Mouse (Mus musculus): ENCODE measurements at regions not wholly inside any gene's neighbourhood (a gene's known extent, or its start where the extent isn't known, plus 50 kb on each side); places are given as distances from the start of the nearest gene placed in this dataset.

DNA sequence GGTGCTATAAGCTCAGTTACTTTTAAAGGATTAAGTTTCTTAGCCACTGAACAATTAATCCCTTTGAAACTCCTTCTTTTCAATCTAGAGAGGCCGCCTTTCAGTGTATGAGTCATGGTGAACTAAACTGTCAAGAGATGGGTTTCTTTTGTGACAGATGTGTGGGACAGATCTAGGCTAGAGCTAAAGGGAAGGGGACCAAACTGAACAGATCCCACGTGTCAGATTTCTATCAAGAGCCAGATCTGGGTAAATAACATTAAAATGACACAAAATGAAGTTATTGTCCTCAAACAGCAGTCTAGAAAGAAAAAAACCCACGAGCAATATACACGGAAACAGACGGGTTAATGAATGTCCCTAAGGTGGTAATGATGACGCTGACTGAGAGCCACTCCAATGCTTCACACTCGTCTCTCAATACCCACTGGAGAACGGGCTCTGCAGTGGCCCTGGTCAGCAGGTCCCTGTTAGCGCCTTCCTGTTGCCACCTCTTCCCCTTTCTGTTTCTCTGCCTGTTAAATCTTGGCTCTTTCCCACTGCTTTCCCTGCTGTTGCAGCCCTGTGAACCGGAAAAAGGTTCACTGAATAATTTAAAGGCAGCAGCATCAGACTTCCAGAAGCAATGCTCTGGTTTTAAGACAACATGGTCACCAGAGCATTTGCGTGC lies 52.7 kb upstream of the Rab3gap2 start:
- Histone ChIP-seq H3K9me3 (ENCODE audit: low read length) (no peaks in the 10 kb centered on the region), H3K4me3 (ENCODE audit: low read length) (no peak overlapping the region), H3K9ac (replicated peaks; ENCODE audit: low read length) (no peak overlapping the region), H3K4me1 (ENCODE audit: insufficient read depth, low read length) (peaks cover 6% of the 10 kb centered on the region; the same call in 1 of the 2 replicates), H3K27me3 (ENCODE audit: insufficient read depth, low read length) (no peaks in the 10 kb centered on the region), H3K36me3 (ENCODE audit: insufficient read depth, low read length) (no peaks in the 10 kb centered on the region), H3K27ac (ENCODE audit: low read length) (no peak overlapping the region), H3K4me2 (replicated peaks; ENCODE audit: low read depth, low read length) (no peak overlapping the region)
- WGBS, result 44% methylated on average over 11 of the region's 11 CpGs
- ATAC-seq (ENCODE audit: low FRiP score, low TSS enrichment), result no peak

DNA sequence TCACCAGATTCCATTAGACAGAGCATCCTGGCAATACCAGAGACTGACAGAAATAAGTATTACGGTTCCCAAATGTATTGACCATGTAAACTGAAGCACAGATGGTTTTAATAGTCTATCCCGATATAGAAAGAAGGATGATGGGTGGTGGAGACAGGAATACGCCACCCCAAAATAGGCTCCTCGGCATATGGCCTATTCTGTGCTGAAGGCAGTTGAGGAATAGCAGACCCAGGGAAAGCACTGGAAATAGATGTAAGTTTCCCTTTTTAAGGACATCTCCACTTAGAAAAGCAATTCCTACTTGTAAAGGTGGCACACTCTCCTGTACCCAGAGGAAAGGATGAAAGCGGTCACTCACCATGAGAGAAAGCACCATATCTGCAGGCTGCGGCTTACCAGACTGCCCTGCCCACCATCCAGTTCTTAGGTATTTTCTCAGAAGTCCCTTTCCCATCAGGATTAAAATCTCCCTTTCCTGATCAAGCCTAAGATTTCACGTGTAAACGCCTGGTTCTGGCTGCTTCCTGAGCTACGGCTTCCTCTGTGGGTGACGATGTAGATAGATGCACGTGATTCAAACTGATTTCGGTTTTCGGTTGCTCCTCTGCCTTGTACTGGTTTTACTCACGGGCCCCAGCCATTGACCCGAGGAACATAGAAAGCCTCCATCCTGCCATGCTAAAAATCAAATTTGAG lies 53.3 kb upstream of the Rab3gap2 start:
- ATAC-seq (ENCODE audit: low FRiP score, low TSS enrichment), result no peak
- H3K27me3 ChIP-seq (ENCODE audit: insufficient read depth, low read length), result no peaks in the 10 kb centered on the region
- H3K9me3 ChIP-seq (ENCODE audit: low read length), result no peaks in the 10 kb centered on the region
- no peak overlapping the region for H3K4me2 ChIP-seq (replicated peaks; ENCODE audit: low read depth, low read length)
- peaks cover 6% of the 10 kb centered on the region; the same call in 1 of the 2 replicates for H3K4me1 ChIP-seq (ENCODE audit: insufficient read depth, low read length)
- WGBS, result 77% methylated on average over 15 of the region's 15 CpGs
- H3K36me3 ChIP-seq (ENCODE audit: insufficient read depth, low read length), result no peaks in the 10 kb centered on the region
- H3K9ac ChIP-seq (replicated peaks; ENCODE audit: low read length), result no peak overlapping the region
- no peak overlapping the region for H3K27ac ChIP-seq (ENCODE audit: low read length)
- H3K4me3 ChIP-seq (ENCODE audit: low read length), result no peak overlapping the region

DNA sequence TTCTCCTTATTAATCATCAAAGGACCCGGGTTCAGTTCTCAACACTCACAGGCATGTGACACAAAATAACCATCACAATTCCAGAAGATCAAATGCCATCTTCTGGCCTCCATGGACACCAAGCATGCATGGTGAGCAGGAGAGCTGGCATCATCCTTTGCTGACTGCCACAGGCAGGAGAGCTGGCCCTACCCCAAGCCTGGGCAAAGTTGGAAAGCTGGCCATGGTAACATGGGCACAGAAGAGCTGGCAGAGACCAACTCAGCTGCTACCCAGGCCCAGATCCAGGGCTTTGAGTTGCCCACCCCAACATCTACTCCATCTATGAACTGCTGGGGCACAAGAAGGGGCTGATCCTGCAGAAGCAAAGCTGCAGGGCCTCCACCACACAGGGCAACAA lies 59.1 kb upstream of the Rab3gap2 start:
- no peak overlapping the region for H3K4me2 ChIP-seq (replicated peaks; ENCODE audit: low read depth, low read length)
- no peak for ATAC-seq (ENCODE audit: low FRiP score, low TSS enrichment)
- H3K9ac ChIP-seq (replicated peaks; ENCODE audit: low read length), result no peak overlapping the region
- WGBS, result 100% methylated on average over 1 of the region's 1 CpGs
- no peak overlapping the region for H3K27ac ChIP-seq (ENCODE audit: low read length)
- H3K4me1 ChIP-seq (ENCODE audit: insufficient read depth, low read length), result no peaks in the 10 kb centered on the region
- no peaks in the 10 kb centered on the region for H3K36me3 ChIP-seq (ENCODE audit: insufficient read depth, low read length)
- no peaks in the 10 kb centered on the region for H3K9me3 ChIP-seq (ENCODE audit: low read length)
- no peak overlapping the region for H3K4me3 ChIP-seq (ENCODE audit: low read length)
- no peaks in the 10 kb centered on the region for H3K27me3 ChIP-seq (ENCODE audit: insufficient read depth, low read length)

DNA sequence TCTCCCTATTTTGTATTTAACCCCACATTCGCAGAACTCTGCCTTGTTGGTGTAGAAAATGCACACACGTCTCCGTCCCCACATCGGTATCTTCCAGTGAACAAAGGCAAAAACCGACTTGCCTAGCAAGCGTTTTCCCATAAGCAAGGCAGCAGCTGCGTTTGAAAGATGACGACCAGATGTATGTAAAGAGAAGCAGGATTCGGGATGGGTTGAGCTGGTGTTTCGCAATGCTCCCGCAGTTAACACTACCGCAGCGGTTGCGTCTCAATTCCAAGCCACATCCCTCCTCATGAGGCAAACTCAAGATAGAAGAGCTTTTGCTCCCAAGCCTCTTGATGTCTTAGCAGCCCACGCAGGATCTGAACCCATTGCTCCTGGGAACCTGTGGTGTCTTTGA lies 59.9 kb upstream of the Rab3gap2 start:
- Histone ChIP-seq H3K4me2 (replicated peaks; ENCODE audit: low read depth, low read length) (no peak overlapping the region), H3K36me3 (ENCODE audit: insufficient read depth, low read length) (no peaks in the 10 kb centered on the region), H3K9me3 (ENCODE audit: low read length) (no peaks in the 10 kb centered on the region), H3K4me3 (ENCODE audit: low read length) (no peak overlapping the region), H3K9ac (replicated peaks; ENCODE audit: low read length) (no peak overlapping the region), H3K27me3 (ENCODE audit: insufficient read depth, low read length) (no peaks in the 10 kb centered on the region), H3K27ac (ENCODE audit: low read length) (no peak overlapping the region), H3K4me1 (ENCODE audit: insufficient read depth, low read length) (no peaks in the 10 kb centered on the region)
- ATAC-seq (ENCODE audit: low FRiP score, low TSS enrichment), result no peak
- 93% methylated on average over 15 of the region's 15 CpGs for WGBS

DNA sequence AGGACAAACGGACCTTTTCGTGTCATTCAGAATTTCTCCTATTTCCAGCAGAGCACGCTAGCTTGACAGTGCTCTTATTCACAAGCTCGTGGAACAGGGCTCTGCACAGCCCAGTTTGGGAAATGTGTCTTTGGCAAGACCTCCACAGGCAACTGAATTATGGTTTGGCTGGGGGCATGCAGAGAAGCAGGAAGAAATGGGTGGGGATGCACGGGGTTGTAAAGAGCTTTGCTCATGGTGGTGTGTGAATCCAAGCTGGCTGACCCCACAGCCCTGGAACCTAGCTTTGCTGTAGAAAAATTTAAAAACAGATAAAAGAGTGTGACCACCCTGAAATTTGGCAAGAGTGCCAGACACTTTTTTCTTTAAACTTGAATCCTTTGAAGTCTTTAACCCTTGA lies 63.6 kb upstream of the Rab3gap2 start:
- no peak overlapping the region for H3K27ac ChIP-seq (ENCODE audit: low read length)
- H3K9me3 ChIP-seq (ENCODE audit: low read length), result no peaks in the 10 kb centered on the region
- H3K4me1 ChIP-seq (ENCODE audit: insufficient read depth, low read length), result no peaks in the 10 kb centered on the region
- H3K4me2 ChIP-seq (replicated peaks; ENCODE audit: low read depth, low read length), result no peak overlapping the region
- WGBS, result 62% methylated on average over 5 of the region's 5 CpGs
- no peaks in the 10 kb centered on the region for H3K36me3 ChIP-seq (ENCODE audit: insufficient read depth, low read length)
- H3K27me3 ChIP-seq (ENCODE audit: insufficient read depth, low read length), result no peaks in the 10 kb centered on the region
- H3K4me3 ChIP-seq (ENCODE audit: low read length), result no peak overlapping the region
- H3K9ac ChIP-seq (replicated peaks; ENCODE audit: low read length), result no peak overlapping the region
- ATAC-seq (ENCODE audit: low FRiP score, low TSS enrichment), result no peak

DNA sequence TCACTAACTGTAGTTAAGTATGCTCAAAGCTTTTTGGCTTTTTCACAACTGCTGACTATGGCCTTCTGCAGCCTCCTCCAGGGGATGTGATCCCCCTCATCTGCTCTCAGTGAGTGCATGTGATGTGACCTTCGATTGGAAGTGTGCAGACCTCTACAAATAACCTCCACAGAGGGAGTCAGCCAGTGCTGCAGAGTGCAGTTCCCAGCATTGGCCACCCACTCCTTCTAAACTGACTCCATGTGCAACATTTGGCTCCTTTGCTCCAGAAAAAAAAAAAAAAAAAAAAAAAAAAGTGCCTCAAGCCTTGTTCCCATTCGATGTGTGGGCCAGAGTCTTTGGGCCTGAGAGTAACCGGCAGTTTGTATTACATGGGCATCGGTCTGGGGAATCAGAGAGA lies 75.7 kb upstream of the Rab3gap2 start:
- Histone ChIP-seq H3K27me3 (ENCODE audit: insufficient read depth, low read length) (no peaks in the 10 kb centered on the region), H3K4me1 (ENCODE audit: insufficient read depth, low read length) (no peaks in the 10 kb centered on the region), H3K27ac (ENCODE audit: low read length) (no peak overlapping the region), H3K9me3 (ENCODE audit: low read length) (peaks cover 2% of the 10 kb centered on the region; the same call in 1 of the 2 replicates), H3K9ac (replicated peaks; ENCODE audit: low read length) (no peak overlapping the region), H3K4me3 (ENCODE audit: low read length) (no peak overlapping the region), H3K36me3 (ENCODE audit: insufficient read depth, low read length) (no peaks in the 10 kb centered on the region), H3K4me2 (replicated peaks; ENCODE audit: low read depth, low read length) (no peak overlapping the region)
- ATAC-seq (ENCODE audit: low FRiP score, low TSS enrichment), result no peak
- WGBS, result 68% methylated on average over 4 of the region's 4 CpGs

DNA sequence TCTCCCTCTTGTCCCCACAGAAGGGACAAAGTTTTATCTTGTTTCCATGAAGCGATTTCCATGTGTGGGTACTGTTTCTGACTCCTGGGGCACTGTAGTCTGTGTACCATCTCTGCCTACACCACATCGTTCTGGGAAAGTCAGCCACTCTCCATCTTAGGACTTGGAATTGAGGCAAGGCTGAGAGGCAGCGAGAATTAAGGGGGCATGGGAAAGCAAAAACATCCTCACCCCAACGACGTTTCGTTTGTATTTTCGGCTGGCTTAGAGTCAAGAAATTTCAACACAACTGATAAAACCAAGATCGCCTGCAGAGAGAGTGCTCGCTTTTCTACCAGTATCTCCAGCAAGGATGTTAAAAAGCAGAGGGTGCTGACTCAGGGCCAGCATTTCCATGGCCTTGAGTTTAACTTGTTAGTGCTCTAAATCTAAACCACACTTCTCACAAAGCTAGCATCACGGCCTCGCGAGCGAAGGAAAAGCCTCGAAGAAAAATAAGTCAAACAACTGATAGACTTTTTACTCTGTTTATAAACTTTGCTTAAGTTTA lies 78.1 kb upstream of the Rab3gap2 start:
- H3K27me3 ChIP-seq (ENCODE audit: insufficient read depth, low read length), result no peaks in the 10 kb centered on the region
- WGBS, result 79% methylated on average over 14 of the region's 14 CpGs
- no peak overlapping the region for H3K4me3 ChIP-seq (ENCODE audit: low read length)
- H3K9ac ChIP-seq (replicated peaks; ENCODE audit: low read length), result no peak overlapping the region
- H3K9me3 ChIP-seq (ENCODE audit: low read length), result no peaks in the 10 kb centered on the region
- H3K4me1 ChIP-seq (ENCODE audit: insufficient read depth, low read length), result no peaks in the 10 kb centered on the region
- no peaks in the 10 kb centered on the region for H3K36me3 ChIP-seq (ENCODE audit: insufficient read depth, low read length)
- H3K27ac ChIP-seq (ENCODE audit: low read length), result no peak overlapping the region
- no peak for ATAC-seq (ENCODE audit: low FRiP score, low TSS enrichment)
- H3K4me2 ChIP-seq (replicated peaks; ENCODE audit: low read depth, low read length), result no peak overlapping the region

DNA sequence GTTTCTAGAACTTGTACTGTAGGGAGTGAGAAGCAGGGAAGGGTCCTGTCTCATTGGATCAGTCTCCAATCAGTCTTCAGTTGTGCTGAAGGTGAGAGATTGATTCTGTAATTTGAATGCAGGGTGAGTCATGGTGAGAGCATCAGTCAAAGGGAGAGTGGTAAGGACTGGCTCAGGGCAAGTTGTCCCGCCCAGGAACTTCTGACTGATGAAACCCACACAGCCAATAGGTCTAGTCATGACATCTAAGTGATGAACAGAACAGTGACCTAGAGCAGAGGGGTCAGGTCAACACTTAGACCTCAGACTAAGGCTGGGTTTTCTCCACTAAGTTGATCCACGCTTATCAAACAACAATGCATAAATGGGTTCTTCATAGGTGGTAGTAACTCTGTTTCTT lies 82.4 kb upstream of the Rab3gap2 start:
- ATAC-seq (ENCODE audit: low FRiP score, low TSS enrichment), result no peak
- 89% methylated on average over 2 of the region's 2 CpGs for WGBS
- Histone ChIP-seq H3K27me3 (ENCODE audit: insufficient read depth, low read length) (no peaks in the 10 kb centered on the region), H3K36me3 (ENCODE audit: insufficient read depth, low read length) (no peaks in the 10 kb centered on the region), H3K9me3 (ENCODE audit: low read length) (no peaks in the 10 kb centered on the region), H3K4me2 (replicated peaks; ENCODE audit: low read depth, low read length) (no peak overlapping the region), H3K27ac (ENCODE audit: low read length) (no peak overlapping the region), H3K4me1 (ENCODE audit: insufficient read depth, low read length) (no peaks in the 10 kb centered on the region), H3K4me3 (ENCODE audit: low read length) (no peak overlapping the region), H3K9ac (replicated peaks; ENCODE audit: low read length) (no peak overlapping the region)

DNA sequence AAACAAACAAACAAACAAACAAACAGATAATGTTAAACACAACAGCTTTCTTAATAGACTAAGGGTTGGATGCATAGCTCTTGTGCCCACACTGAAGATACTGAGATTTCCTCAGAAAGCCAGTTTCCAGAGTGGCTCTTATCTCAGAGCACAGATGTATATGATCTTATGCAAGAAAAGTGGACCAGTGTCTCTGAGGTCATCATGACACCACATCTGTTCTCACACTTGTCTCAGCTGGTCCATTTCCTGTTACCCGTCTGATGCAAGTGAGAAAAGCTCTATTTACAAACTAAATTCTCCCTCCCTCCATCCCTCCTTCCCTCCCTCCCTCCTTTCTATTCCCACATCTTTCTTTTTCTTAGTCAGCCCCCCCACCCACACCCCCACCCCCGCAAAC lies 83.5 kb upstream of the Rab3gap2 start:
- no peaks in the 10 kb centered on the region for H3K9me3 ChIP-seq (ENCODE audit: low read length)
- no peaks in the 10 kb centered on the region for H3K36me3 ChIP-seq (ENCODE audit: insufficient read depth, low read length)
- WGBS, result 70% methylated on average over 2 of the region's 2 CpGs
- no peaks in the 10 kb centered on the region for H3K27me3 ChIP-seq (ENCODE audit: insufficient read depth, low read length)
- H3K4me1 ChIP-seq (ENCODE audit: insufficient read depth, low read length), result no peaks in the 10 kb centered on the region
- no peak overlapping the region for H3K4me2 ChIP-seq (replicated peaks; ENCODE audit: low read depth, low read length)
- no peak overlapping the region for H3K9ac ChIP-seq (replicated peaks; ENCODE audit: low read length)
- H3K27ac ChIP-seq (ENCODE audit: low read length), result no peak overlapping the region
- no peak overlapping the region for H3K4me3 ChIP-seq (ENCODE audit: low read length)
- ATAC-seq (ENCODE audit: low FRiP score, low TSS enrichment), result no peak

DNA sequence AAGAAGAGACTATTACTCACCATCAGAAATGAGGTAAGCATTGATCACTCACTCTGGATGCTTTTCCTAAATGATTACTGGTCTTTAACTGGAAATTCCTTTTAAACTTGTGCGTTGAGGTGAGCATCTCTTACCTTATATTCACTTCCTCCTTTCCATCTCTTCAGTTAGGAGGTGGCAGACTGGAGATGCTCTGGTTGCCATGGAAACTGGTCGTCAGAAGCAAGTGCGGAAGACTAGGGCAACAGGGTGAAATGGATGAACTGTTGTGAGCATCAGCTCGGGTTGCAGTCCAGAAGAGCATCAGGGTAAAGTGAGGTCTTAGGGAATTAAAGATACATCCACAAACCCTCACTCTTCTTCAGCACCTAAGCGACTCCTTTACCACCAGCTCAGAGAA lies 86.2 kb upstream of the Rab3gap2 start:
- WGBS, result 46% methylated on average over 5 of the region's 5 CpGs
- no peaks in the 10 kb centered on the region for H3K9me3 ChIP-seq (ENCODE audit: low read length)

More for the DNA sequence above, 86.2 kb upstream of the Rab3gap2 start:
- no peak overlapping the region for H3K9ac ChIP-seq (replicated peaks; ENCODE audit: low read length)
- H3K4me2 ChIP-seq (replicated peaks; ENCODE audit: low read depth, low read length), result no peak overlapping the region
- no peak for ATAC-seq (ENCODE audit: low FRiP score, low TSS enrichment)
- no peak overlapping the region for H3K4me3 ChIP-seq (ENCODE audit: low read length)
- no peaks in the 10 kb centered on the region for H3K36me3 ChIP-seq (ENCODE audit: insufficient read depth, low read length)
- no peak overlapping the region for H3K27ac ChIP-seq (ENCODE audit: low read length)
- H3K4me1 ChIP-seq (ENCODE audit: insufficient read depth, low read length), result no peaks in the 10 kb centered on the region
- no peaks in the 10 kb centered on the region for H3K27me3 ChIP-seq (ENCODE audit: insufficient read depth, low read length)
